Mouse (Mus musculus): Measurements from ENCODE around the gene Klhl12. TPM values are rescaled to one million over a fixed set of nuclear protein-coding genes. Genes with fewer than 3 reads are reported as not detected.
A peak's percentile ranks its signal among the peaks of the same experiment; 100 is the strongest.

Klhl12 gene
- total and polyA plus RNA-seq, 2 experiments from 2014 or later = 26.4 to 35.3 TPM

DNA sequence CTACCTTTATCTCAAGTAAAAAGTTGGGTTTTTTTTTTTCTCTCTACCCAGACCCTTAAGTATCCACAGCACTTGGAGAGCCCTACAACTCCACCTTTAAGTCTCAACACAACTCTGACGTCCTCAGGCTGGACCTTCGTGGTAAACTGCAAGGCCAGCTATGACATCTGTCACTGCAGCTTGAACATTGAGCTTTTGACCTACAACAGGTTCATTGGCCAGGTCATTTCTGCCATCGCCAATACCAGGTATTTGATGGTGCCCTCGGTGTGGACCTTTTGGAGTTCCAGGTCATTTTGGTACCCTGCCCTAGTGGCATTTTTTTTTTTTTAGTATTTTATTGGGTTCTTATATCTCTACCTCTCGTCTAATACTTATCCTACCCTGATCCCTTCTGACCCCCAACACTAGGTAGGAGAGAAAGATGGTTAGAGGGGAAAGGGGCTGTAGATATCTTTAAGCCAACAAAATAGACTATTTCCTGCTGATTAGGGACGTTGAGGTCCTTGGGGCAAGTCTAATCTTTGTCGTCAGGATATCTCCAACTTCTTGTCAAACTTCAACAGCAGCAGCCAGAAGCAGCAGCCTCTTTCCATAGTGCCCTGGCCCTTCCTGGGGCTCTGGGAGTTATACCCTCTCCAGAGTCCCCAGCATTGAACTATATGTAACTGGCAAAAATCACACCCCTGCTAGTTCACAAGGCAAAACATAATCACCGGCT is 64.8 kb downstream of the Klhl12 start:
- TF ChIP-seq CTCF (IDR thresholded peaks at IDR 0.05) = no peak
- H3K4me3 ChIP-seq (ENCODE audit: low read depth, low read length) = no peak overlapping the region
- no peak overlapping the region for H3K27ac ChIP-seq (ENCODE audit: low read depth, low read length)
- no peaks in the 10 kb centered on the region for H3K9me3 ChIP-seq (ENCODE audit: low read length)
- no peak for ATAC-seq (ENCODE audit: low FRiP score)
- WGBS = 84% methylated on average over 8 of the region's 8 CpGs
- no peak for DNase-seq (ENCODE audit: low spot score)
- H3K4me1 ChIP-seq (ENCODE audit: insufficient read depth, low read length) = no peaks in the 10 kb centered on the region
- no peaks in the 10 kb centered on the region for H3K36me3 ChIP-seq (ENCODE audit: insufficient read depth, low read length)
- no peaks in the 10 kb centered on the region for H3K27me3 ChIP-seq (ENCODE audit: insufficient read depth, low read length)
- no peak overlapping the region for H3K4me2 ChIP-seq (ENCODE audit: low read depth, low read length, poor library complexity, severe bottlenecking)
- no peak overlapping the region for H3K9ac ChIP-seq (replicated peaks; ENCODE audit: low read length, poor library complexity, severe bottlenecking)

DNA sequence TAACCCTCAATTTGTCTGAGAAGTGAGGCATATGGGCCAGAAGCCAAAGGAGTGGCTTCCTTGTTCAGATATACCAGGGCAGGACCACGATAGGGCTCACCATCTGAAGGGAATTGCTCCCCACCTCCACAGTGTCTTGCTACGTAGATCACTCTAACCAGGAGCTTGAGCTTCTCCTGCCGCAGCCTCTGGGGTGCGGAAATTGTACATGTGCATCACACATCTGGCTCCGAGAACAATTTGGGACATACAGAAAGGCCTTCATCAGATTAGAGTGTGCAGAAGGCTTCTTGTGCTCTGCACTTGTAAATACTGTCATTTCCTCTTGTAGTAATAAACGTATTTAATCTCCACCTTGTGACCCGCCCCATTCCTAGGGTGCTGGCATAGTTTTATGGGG is 65.8 kb downstream of the Klhl12 start:
- Histone ChIP-seq H3K4me1 (ENCODE audit: insufficient read depth, low read length) (no peaks in the 10 kb centered on the region), H3K4me3 (ENCODE audit: low read depth, low read length) (no peak overlapping the region), H3K36me3 (ENCODE audit: insufficient read depth, low read length) (no peaks in the 10 kb centered on the region), H3K9ac (replicated peaks; ENCODE audit: low read length, poor library complexity, severe bottlenecking) (no peak overlapping the region), H3K27ac (ENCODE audit: low read depth, low read length) (no peak overlapping the region), H3K9me3 (ENCODE audit: low read length) (no peaks in the 10 kb centered on the region), H3K27me3 (ENCODE audit: insufficient read depth, low read length) (no peaks in the 10 kb centered on the region), H3K4me2 (ENCODE audit: low read depth, low read length, poor library complexity, severe bottlenecking) (no peak overlapping the region)
- TF ChIP-seq CTCF (IDR thresholded peaks at IDR 0.05) = no peak
- ATAC-seq (ENCODE audit: low FRiP score) (no peak), DNase-seq (ENCODE audit: low spot score) (no peak)
- 85% methylated on average over 7 of the region's 7 CpGs for WGBS

DNA sequence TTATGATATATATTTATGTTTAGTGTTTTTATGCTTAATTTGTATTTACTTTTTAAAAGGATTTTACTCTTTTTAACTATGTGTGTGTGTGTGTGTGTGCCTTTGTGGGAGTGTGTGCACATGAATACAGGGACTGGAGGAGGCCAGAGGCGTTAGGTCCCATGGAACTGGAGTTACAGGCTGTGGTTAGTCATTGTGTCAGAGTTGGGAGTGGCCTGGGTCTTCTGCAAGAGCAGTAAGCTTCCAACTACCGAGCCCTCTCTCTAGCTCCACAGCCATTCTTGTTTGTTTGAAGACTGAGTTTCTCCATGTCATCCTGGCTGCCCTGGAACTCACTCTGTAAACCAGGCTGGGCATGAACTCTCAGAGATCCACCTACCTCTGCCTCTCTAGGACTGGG is 67.0 kb downstream of the Klhl12 start:
- Histone ChIP-seq H3K27ac (ENCODE audit: low read depth, low read length) (no peak overlapping the region), H3K27me3 (ENCODE audit: insufficient read depth, low read length) (no peaks in the 10 kb centered on the region), H3K4me3 (ENCODE audit: low read depth, low read length) (no peak overlapping the region), H3K9me3 (ENCODE audit: low read length) (no peaks in the 10 kb centered on the region), H3K4me2 (ENCODE audit: low read depth, low read length, poor library complexity, severe bottlenecking) (no peak overlapping the region), H3K4me1 (ENCODE audit: insufficient read depth, low read length) (no peaks in the 10 kb centered on the region), H3K36me3 (ENCODE audit: insufficient read depth, low read length) (no peaks in the 10 kb centered on the region), H3K9ac (replicated peaks; ENCODE audit: low read length, poor library complexity, severe bottlenecking) (no peak overlapping the region)
- DNase-seq (ENCODE audit: low spot score) = no peak
- no peak for ATAC-seq (ENCODE audit: low FRiP score)
- no peak for TF ChIP-seq CTCF (IDR thresholded peaks at IDR 0.05)
- WGBS = 57% methylated on average over 2 of the region's 2 CpGs

DNA sequence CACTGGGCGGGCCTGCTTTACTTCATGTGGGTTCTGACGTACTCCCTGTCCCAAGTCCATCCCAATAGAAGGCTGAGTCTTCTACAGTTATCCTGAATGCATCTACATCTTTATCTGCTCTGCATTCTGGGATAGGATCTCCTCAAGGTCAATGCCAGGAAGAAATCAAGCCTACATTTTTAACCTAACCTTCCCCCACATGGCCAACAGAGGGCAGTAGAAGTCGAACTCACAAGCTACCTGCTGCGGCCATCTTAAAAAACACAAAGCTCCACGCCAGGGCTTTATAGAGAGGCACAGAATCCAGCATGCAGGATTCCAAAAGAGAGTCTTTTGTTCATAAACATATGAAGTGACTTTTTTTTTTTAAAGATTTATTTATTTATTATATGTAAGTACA is 69.1 kb downstream of the Klhl12 start:
- no peak overlapping the region for H3K27ac ChIP-seq (ENCODE audit: low read depth, low read length)
- H3K9me3 ChIP-seq (ENCODE audit: low read length) = no peaks in the 10 kb centered on the region
- ATAC-seq (ENCODE audit: low FRiP score) (no peak), DNase-seq (ENCODE audit: low spot score) (peak; percentile 12)
- H3K4me2 ChIP-seq (ENCODE audit: low read depth, low read length, poor library complexity, severe bottlenecking) = no peak overlapping the region
- no peaks in the 10 kb centered on the region for H3K36me3 ChIP-seq (ENCODE audit: insufficient read depth, low read length)
- H3K9ac ChIP-seq (replicated peaks; ENCODE audit: low read length, poor library complexity, severe bottlenecking) = no peak overlapping the region
- WGBS = 70% methylated on average over 5 of the region's 5 CpGs
- no peak overlapping the region for H3K4me3 ChIP-seq (ENCODE audit: low read depth, low read length)
- H3K4me1 ChIP-seq (ENCODE audit: insufficient read depth, low read length) = no peaks in the 10 kb centered on the region
- TF ChIP-seq CTCF (IDR thresholded peaks at IDR 0.05) = peak; percentile 45
- no peaks in the 10 kb centered on the region for H3K27me3 ChIP-seq (ENCODE audit: insufficient read depth, low read length)

DNA sequence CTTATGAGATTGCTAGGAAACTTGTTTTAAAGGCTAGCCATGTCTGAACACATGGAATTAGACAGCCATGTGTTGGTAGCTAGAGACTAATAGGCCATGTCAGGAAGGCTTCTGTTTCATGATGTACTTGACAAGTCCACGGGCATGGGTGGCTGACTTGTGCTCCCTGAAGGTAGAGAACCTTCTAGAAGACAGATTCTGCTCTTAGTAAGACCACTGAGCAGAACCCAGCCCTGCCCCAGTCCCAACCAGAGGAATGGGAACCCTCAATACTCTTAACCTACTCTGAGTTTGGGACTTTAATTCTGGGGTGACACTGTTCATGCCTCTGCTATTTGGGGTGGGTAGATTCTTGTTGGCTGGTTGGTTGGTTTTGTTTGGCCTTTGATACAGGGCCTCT is 69.7 kb downstream of the Klhl12 start:
- TF ChIP-seq CTCF (IDR thresholded peaks at IDR 0.05) = no peak
- Histone ChIP-seq H3K4me2 (ENCODE audit: low read depth, low read length, poor library complexity, severe bottlenecking) (no peak overlapping the region), H3K36me3 (ENCODE audit: insufficient read depth, low read length) (no peaks in the 10 kb centered on the region), H3K9ac (replicated peaks; ENCODE audit: low read length, poor library complexity, severe bottlenecking) (no peak overlapping the region), H3K9me3 (ENCODE audit: low read length) (no peaks in the 10 kb centered on the region), H3K4me3 (ENCODE audit: low read depth, low read length) (no peak overlapping the region), H3K27ac (ENCODE audit: low read depth, low read length) (no peak overlapping the region), H3K27me3 (ENCODE audit: insufficient read depth, low read length) (no peaks in the 10 kb centered on the region), H3K4me1 (ENCODE audit: insufficient read depth, low read length) (no peaks in the 10 kb centered on the region)
- no peak for DNase-seq (ENCODE audit: low spot score)
- 88% methylated on average over 1 of the region's 1 CpGs for WGBS
- no peak for ATAC-seq (ENCODE audit: low FRiP score)

DNA sequence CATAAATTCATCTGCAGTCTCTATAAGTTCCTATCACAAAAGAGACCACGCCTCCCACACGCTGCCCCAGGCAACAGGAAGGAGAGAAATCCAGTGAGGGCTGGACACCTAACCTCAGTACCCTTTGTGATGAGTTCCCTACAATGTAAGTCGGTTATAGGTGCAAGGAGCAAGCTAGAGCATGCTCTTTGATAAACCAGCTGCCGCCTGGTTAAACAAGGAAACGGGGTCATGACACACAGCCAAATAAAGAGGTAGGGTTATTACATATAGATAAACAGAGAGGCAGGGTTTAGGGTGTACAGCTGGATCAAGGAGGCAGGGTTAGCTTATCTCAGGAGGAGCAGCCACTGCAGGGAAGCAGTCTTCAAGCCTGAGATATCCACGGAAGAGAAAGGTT is 71.4 kb downstream of the Klhl12 start:
- Histone ChIP-seq H3K9me3 (ENCODE audit: low read length) (no peaks in the 10 kb centered on the region), H3K27me3 (ENCODE audit: insufficient read depth, low read length) (no peaks in the 10 kb centered on the region), H3K4me2 (ENCODE audit: low read depth, low read length, poor library complexity, severe bottlenecking) (no peak overlapping the region), H3K4me3 (ENCODE audit: low read depth, low read length) (no peak overlapping the region), H3K9ac (replicated peaks; ENCODE audit: low read length, poor library complexity, severe bottlenecking) (no peak overlapping the region), H3K36me3 (ENCODE audit: insufficient read depth, low read length) (no peaks in the 10 kb centered on the region), H3K27ac (ENCODE audit: low read depth, low read length) (no peak overlapping the region), H3K4me1 (ENCODE audit: insufficient read depth, low read length) (no peaks in the 10 kb centered on the region)
- no peak for TF ChIP-seq CTCF (IDR thresholded peaks at IDR 0.05)
- WGBS = 88% methylated on average over 6 of the region's 6 CpGs
- DNase-seq (ENCODE audit: low spot score) (no peak), ATAC-seq (ENCODE audit: low FRiP score) (no peak)

Measured in midbrain, postnatal 0 days (tissue).